ENCODE assay signal across 8 mouse cellular contexts in the genomic region with DNA sequence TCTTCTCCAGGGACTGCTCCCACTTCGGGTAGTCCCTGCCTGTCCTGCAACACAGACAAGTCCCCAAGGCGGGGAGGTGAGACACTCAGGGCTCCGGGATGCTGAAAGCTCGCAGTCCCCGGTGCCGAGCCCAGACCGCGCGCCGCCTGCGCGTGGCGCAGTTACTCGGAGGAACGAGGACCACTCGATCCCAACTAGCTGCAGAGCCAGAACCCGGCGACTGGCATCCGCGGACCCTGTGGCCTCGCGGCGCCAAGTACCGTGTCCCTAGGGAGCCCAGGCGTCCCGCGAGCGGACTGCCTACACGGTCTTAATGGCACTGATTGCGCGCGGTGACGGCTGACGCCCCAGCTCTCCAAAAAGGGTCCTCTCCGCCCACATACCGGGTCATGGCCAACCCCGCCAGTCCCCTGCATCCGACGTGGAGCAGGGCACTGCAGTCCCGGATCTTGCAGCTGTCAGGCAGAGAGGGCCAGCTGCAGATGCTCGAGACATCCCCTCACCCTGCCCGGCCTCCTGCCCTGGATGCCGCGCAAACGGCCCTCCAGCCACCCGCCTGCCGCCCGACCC. TPM values are rescaled to one million over a fixed set of nuclear protein-coding genes. Genes with fewer than 3 reads are reported as not detected.
DNase-seq lines count a peak whose midpoint lies in the region; ATAC-seq and TF ChIP-seq lines count a peak whose summit lies in the region.

No protein-coding gene starts in this region.

- no peaks in the 10 kb centered on the region for H3K79me2 ChIP-seq in liver, adult 2 months (ENCODE audit: control insufficient read depth, insufficient read depth, low read length)

- peak; percentile 69 to 71 for DNase-seq in right cerebral cortex, postnatal 10 days (ENCODE audit: low spot score in 2 of 2)
- no peak for DNase-seq in right cerebral cortex, adult 18-20 months
- DNase-seq in embryonic facial prominence, embryonic 11.5 days (ENCODE audit: low spot score), result peak; percentile 71
- DNase-seq in heart, adult 18-20 months, result peak; percentile 79 to 82
- no peak for DNase-seq in liver, adult 2 months (ENCODE audit: extremely low read depth, low read depth, low spot score)
- DNase-seq in midbrain, postnatal 0 days (ENCODE audit: low spot score), result peak; percentile 62
- DNase-seq in yolk sac, embryonic 10.5 days (ENCODE audit: low spot score), result peak; percentile 44

- TF ChIP-seq CTCF in liver, adult 2 months (IDR thresholded peaks at IDR 0.05; ENCODE audit: low read depth, low read length), result no peak
- TF ChIP-seq CTCF in midbrain, postnatal 0 days (IDR thresholded peaks at IDR 0.05), result peak; percentile 26

- H3K36me3 ChIP-seq in embryonic facial prominence, embryonic 11.5 days (replicated peaks; ENCODE audit: control insufficient read depth, insufficient read depth, low read depth, low read length), result no peaks in the 10 kb centered on the region
- H3K36me3 ChIP-seq in kidney, embryonic 16.5 days (ENCODE audit: insufficient read depth, low read length), result no peaks in the 10 kb centered on the region
- no peaks in the 10 kb centered on the region for H3K36me3 ChIP-seq in liver, adult 2 months (ENCODE audit: control insufficient read depth, insufficient read depth, low read length)
- no peaks in the 10 kb centered on the region for H3K36me3 ChIP-seq in midbrain, postnatal 0 days (ENCODE audit: insufficient read depth, low read length)

- no peaks in the 10 kb centered on the region for H3K9me3 ChIP-seq in embryonic facial prominence, embryonic 11.5 days (replicated peaks; ENCODE audit: control insufficient read depth, low read length)
- H3K9me3 ChIP-seq in kidney, embryonic 16.5 days (ENCODE audit: low read length), result no peaks in the 10 kb centered on the region
- H3K9me3 ChIP-seq in midbrain, postnatal 0 days (ENCODE audit: low read length), result no peaks in the 10 kb centered on the region

- H3K4me2 ChIP-seq in embryonic facial prominence, embryonic 11.5 days (ENCODE audit: low read depth, low read length), result peak overlapping the region; percentile 95
- H3K4me2 ChIP-seq in kidney, embryonic 16.5 days (replicated peaks; ENCODE audit: low read depth, low read length), result peak overlapping the region; percentile 77
- H3K4me2 ChIP-seq in midbrain, postnatal 0 days (ENCODE audit: low read depth, low read length, poor library complexity, severe bottlenecking), result peak overlapping the region; percentile 85

- H3K4me3 ChIP-seq in embryonic facial prominence, embryonic 11.5 days (ENCODE audit: low read depth, low read length), result peak overlapping the region; percentile 70
- peak overlapping the region; percentile 54 for H3K4me3 ChIP-seq in kidney, embryonic 16.5 days (ENCODE audit: low read length)
- peak overlapping the region; percentile 75 for H3K4me3 ChIP-seq in liver, adult 2 months (ENCODE audit: insufficient read depth, low read depth, low read length)
- peak overlapping the region; percentile 75 for H3K4me3 ChIP-seq in midbrain, postnatal 0 days (ENCODE audit: low read depth, low read length)

- H3K4me1 ChIP-seq in embryonic facial prominence, embryonic 11.5 days (ENCODE audit: control insufficient read depth, insufficient read depth, low read length), result 0 out of 2 replicates have a peak, but pooled peaks cover 3% of the 10 kb centered on the region
- H3K4me1 ChIP-seq in kidney, embryonic 16.5 days (ENCODE audit: insufficient read depth, low read length), result peaks cover 16% of the 10 kb centered on the region
- no peaks in the 10 kb centered on the region for H3K4me1 ChIP-seq in liver, adult 2 months (ENCODE audit: control insufficient read depth, insufficient read depth, low read length)
- H3K4me1 ChIP-seq in midbrain, postnatal 0 days (ENCODE audit: insufficient read depth, low read length), result no peaks in the 10 kb centered on the region

- under 1% methylated on average over 48 of the region's 48 CpGs for WGBS in embryonic facial prominence, embryonic 11.5 days
- WGBS in kidney, embryonic 16.5 days, result 0% methylated on average over 48 of the region's 48 CpGs
- 2% methylated on average over 48 of the region's 48 CpGs for WGBS in liver, adult 2 months
- WGBS in midbrain, postnatal 0 days, result under 1% methylated on average over 46 of the region's 48 CpGs

- peak overlapping the region; percentile 85 for H3K9ac ChIP-seq in embryonic facial prominence, embryonic 11.5 days (replicated peaks; ENCODE audit: low read length)
- peak overlapping the region; percentile 77 for H3K9ac ChIP-seq in kidney, embryonic 16.5 days (replicated peaks; ENCODE audit: low read length)
- H3K9ac ChIP-seq in liver, adult 2 months (ENCODE audit: low read depth, low read length), result peak overlapping the region; percentile 5
- peak overlapping the region; percentile 77 for H3K9ac ChIP-seq in midbrain, postnatal 0 days (replicated peaks; ENCODE audit: low read length, poor library complexity, severe bottlenecking)

- TF ChIP-seq POLR2A in liver, adult 2 months (IDR thresholded peaks at IDR 0.05; ENCODE audit: extremely low read depth, insufficient read depth, low read length), result no peak

- no peaks in the 10 kb centered on the region for H3K27me3 ChIP-seq in embryonic facial prominence, embryonic 11.5 days (ENCODE audit: control insufficient read depth, insufficient read depth, low read length)
- peaks cover 9% of the 10 kb centered on the region; the same call in 1 of the 2 replicates for H3K27me3 ChIP-seq in kidney, embryonic 16.5 days (ENCODE audit: insufficient read depth, low read length)
- peaks cover 5% of the 10 kb centered on the region; the same call in 1 of the 2 replicates for H3K27me3 ChIP-seq in liver, adult 2 months (ENCODE audit: control insufficient read depth, insufficient read depth, low read length)
- no peaks in the 10 kb centered on the region for H3K27me3 ChIP-seq in midbrain, postnatal 0 days (ENCODE audit: insufficient read depth, low read length)

- peak; percentile 86 for ATAC-seq in embryonic facial prominence, embryonic 11.5 days (replicated peaks; ENCODE audit: insufficient number of reproducible peaks, low FRiP score, low TSS enrichment, low read depth)
- ATAC-seq in kidney, embryonic 16.5 days (ENCODE audit: low FRiP score, low TSS enrichment), result peak; percentile 86
- peak; percentile 86 for ATAC-seq in midbrain, postnatal 0 days (ENCODE audit: low FRiP score)

- H3K27ac ChIP-seq in embryonic facial prominence, embryonic 11.5 days (replicated peaks; ENCODE audit: low read depth, low read length), result peak overlapping the region; percentile 76
- H3K27ac ChIP-seq in kidney, embryonic 16.5 days (ENCODE audit: low read length), result peak overlapping the region; percentile 74
- H3K27ac ChIP-seq in liver, adult 2 months (replicated peaks; ENCODE audit: insufficient read depth, low read depth, low read length), result peak overlapping the region; percentile 41; the same call in 1 of the 2 replicates
- H3K27ac ChIP-seq in midbrain, postnatal 0 days (ENCODE audit: low read depth, low read length), result peak overlapping the region; percentile 70

RNA-seq across cellular contexts. Expression of a gene that starts 0.9 kb away (rescaled TPM):
- polyA plus RNA-seq in embryonic facial prominence, embryonic 11.5 days (2014; fragmentation: Nextera tagmentation; extraction: Ambion mirVana), result 0.13 and 0.29 TPM in 2 replicates
- under 1 TPM; 0.30 to 0.41 TPM for total RNA-seq in heart, adult 18-20 months (2021)
- polyA plus RNA-seq in kidney, embryonic 16.5 days (2015; fragmentation: Nextera tagmentation; extraction: Ambion mirVana), result 0.18 and 0.22 TPM in 2 replicates
- total RNA-seq in liver, adult 2 months (2014; rRNA removed), result not detected in 2 replicates
- not detected in 2 replicates for polyA plus RNA-seq in liver, adult 2 months (2012; rRNA removed)
- 0.27 and 0.52 TPM in 2 replicates for total RNA-seq in midbrain, postnatal 0 days (2014; rRNA removed)
- polyA plus RNA-seq in midbrain, postnatal 0 days (2015; fragmentation: Nextera tagmentation; extraction: Ambion mirVana), result 0.09 and 0.11 TPM in 2 replicates

RNA-seq across cellular contexts. Expression of a gene that starts 2.0 kb away (rescaled TPM):
- 14.1 and 15.2 TPM in 2 replicates for polyA plus RNA-seq in embryonic facial prominence, embryonic 11.5 days (2014; fragmentation: Nextera tagmentation; extraction: Ambion mirVana)
- 10 to 100 TPM; 28.6 to 33.5 TPM for total RNA-seq in heart, adult 18-20 months (2021)
- 15.2 and 15.5 TPM in 2 replicates for polyA plus RNA-seq in kidney, embryonic 16.5 days (2015; fragmentation: Nextera tagmentation; extraction: Ambion mirVana)
- total RNA-seq in liver, adult 2 months (2014; rRNA removed), result 2.6 and 3.6 TPM in 2 replicates
- polyA plus RNA-seq in liver, adult 2 months (2012; rRNA removed), result 0.56 and 0.84 TPM in 2 replicates
- total RNA-seq in midbrain, postnatal 0 days (2014; rRNA removed), result 18.4 and 20.1 TPM in 2 replicates
- 1.4 and 1.6 TPM in 2 replicates for polyA plus RNA-seq in midbrain, postnatal 0 days (2015; fragmentation: Nextera tagmentation; extraction: Ambion mirVana)

Comparison
In these comparisons a context has a peak if more than half of its experiments do, and no peak if none do; other contexts are left out.
1. DNase-seq: peak in right cerebral cortex, postnatal 10 days (2 of 2), embryonic facial prominence, embryonic 11.5 days (single experiment), heart, adult 18-20 months (2 of 2), midbrain, postnatal 0 days (single experiment) and yolk sac, embryonic 10.5 days (single experiment); none in right cerebral cortex, adult 18-20 months (single experiment) and liver, adult 2 months (single experiment).
2. H3K9ac ChIP-seq: peak in every context shown above with its lines; median percentile 85 in embryonic facial prominence, embryonic 11.5 days; 77 in kidney, embryonic 16.5 days; 77 in midbrain, postnatal 0 days; 5 in liver, adult 2 months.
3. Peak in every context shown above with its lines, with median percentiles within 50 percentile points of each other: ATAC-seq, H3K27ac ChIP-seq, H3K4me2 ChIP-seq and H3K4me3 ChIP-seq.